Mouse (Mus musculus) adrenal gland, adult 18-20 months (tissue): ENCODE data around the gene Dnajc8. TPM values are rescaled to one million over a fixed set of nuclear protein-coding genes. Genes with fewer than 3 reads are reported as not detected.
"Not testable (repeated sequence)": the region's sequence is repeated elsewhere in the genome, so short reads cannot be mapped to it uniquely, and the experiment has no call there.

ENCODE experiments used
- DNase-seq, 2 experiments: peaks; one replicate each; pipeline ENCODE4 v3.0.0; 2021 to 2022; ENCODE audit warnings: low spot score in 2 of 2
- total RNA-seq, 2 experiments: library from RNA; stranded (reverse); gene quantifications; 1 replicate in 1 of 2; 2 replicates in 1 of 2; pipeline ENCODE4 v1.2.3; 2021

Dnajc8 gene
- total RNA-seq, 2 experiments from 2014 or later = 73.1 to 97.9 TPM

DNA sequence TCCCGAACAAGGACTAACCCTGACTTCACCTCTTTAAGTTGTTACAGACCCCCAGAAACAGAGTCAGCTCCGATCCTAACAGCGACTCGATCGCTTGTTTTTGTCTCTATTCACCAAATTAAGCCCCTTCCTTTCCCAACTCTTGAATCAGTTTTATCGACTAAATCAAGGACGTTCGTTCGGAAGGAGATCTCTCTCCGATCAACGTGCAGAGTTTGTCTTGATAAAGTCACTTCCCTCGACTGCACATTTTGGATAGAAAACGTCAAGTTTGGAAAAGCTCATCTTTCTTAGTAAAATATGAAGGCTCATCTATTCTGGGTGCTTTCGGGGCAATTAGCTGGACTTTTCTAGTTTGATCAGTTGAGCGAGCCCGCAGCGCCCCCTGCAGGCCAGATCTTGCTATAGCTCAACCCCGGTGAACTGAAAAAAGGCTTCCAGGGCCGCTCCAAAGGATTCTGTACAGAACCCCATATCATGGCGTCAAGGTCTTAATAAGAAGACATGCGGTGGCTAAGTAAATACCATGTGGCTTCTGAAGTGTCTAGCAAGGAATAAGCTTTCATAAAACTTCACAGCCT lies 20.7 kb upstream of the Dnajc8 start:
- peak; percentile 88 for DNase-seq

DNA sequence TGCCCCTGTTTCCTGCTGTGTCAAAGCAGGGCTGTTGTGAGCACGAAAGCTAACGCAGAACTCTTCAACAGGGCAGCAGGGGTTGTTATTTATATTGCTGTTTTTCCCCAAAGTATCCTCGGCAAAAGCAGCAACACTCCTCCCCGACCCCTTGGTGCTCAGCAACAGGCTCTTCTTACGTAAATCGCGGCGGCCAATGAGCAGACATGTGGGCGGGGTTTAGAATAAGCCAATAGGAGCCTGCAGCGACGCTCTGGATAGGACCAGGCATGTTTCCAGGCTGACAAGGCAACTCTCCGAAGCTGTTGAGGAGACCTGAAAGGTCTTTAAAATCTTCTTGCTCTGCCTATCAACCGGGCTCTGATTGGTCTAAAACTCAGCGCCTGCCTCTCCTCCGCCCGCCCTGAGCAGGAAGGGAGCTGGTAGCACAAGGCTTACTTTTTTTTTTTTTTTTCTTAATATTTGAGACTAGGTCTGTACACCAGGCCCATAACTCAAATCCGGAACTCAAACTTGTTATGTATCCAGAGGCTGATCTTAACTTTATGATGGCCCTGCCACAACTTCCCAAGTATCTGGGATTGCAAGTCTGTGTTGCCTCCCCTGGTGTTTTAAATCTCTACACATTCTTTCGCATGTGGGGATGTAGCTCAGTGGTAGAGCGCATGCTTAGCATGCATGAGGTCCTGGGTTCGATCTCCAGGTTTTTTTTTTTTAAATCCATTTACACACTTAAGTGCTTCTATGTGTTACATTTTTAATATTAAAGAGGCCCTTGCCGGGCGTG lies 19.8 kb upstream of the Dnajc8 start:
- peak; percentile 73 to 74 for DNase-seq

- DNase-seq = no peak
These were observed 17.3 kb upstream of the Dnajc8 start for GRCm38 (mm10) chr4:132518066-132518465.

GRCm38 (mm10) chr4:132519188-132519587 lies 16.2 kb upstream of the Dnajc8 start:
- no peak for DNase-seq

GRCm38 (mm10) chr4:132524321-132524741 lies 11.0 kb upstream of the Dnajc8 start:
- no peak for DNase-seq

- no peak for DNase-seq
These were observed 10.5 kb upstream of the Dnajc8 start for GRCm38 (mm10) chr4:132524808-132525207.

DNA sequence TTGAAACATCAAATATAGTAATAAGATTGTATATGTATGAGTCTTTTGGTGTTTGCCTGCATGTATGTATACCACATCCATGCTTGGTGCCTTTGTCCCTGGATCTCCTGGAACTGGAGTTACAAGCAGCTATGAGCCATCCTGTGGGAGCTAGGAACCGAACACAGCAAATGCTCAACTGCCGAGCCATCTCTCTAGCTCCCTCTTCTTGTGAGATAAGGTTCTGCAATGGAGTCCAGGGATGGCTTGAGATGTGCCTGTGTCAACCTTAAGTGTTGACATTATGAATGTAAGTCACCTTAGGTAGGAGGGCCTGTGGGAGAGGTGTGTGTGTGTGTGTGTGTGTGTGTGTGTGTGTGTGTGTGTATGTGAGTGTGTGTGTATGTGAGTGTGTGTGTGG lies 8.7 kb upstream of the Dnajc8 start:
- no peak for DNase-seq

- no peak for DNase-seq
These were observed 7.3 kb upstream of the Dnajc8 start for GRCm38 (mm10) chr4:132527917-132528522.

- no peak for DNase-seq
These were observed 6.0 kb upstream of the Dnajc8 start for GRCm38 (mm10) chr4:132529344-132529743.

- no peak for DNase-seq
These were observed 5.1 kb upstream of the Dnajc8 start for GRCm38 (mm10) chr4:132530033-132530804.

DNA sequence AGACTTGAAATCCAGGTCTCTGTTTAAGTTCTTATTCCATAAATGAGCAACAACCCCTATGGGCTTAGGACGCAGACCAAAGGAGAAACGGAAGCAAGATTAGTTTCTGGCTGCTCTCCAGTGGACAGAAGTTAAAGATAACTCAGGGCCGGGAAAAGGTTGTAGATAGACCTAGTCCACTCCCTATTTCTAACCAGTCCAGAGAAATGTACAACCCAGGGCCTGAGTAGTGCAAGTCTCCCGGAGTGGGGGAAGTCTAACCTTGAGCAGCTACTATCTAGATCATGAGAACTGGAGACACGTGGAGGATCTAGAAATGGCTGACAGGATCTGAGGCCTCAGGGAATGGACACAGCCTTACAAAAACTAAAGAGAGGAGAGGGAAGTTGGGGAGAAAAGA lies 2.9 kb upstream of the Dnajc8 start:
- no peak for DNase-seq

DNA sequence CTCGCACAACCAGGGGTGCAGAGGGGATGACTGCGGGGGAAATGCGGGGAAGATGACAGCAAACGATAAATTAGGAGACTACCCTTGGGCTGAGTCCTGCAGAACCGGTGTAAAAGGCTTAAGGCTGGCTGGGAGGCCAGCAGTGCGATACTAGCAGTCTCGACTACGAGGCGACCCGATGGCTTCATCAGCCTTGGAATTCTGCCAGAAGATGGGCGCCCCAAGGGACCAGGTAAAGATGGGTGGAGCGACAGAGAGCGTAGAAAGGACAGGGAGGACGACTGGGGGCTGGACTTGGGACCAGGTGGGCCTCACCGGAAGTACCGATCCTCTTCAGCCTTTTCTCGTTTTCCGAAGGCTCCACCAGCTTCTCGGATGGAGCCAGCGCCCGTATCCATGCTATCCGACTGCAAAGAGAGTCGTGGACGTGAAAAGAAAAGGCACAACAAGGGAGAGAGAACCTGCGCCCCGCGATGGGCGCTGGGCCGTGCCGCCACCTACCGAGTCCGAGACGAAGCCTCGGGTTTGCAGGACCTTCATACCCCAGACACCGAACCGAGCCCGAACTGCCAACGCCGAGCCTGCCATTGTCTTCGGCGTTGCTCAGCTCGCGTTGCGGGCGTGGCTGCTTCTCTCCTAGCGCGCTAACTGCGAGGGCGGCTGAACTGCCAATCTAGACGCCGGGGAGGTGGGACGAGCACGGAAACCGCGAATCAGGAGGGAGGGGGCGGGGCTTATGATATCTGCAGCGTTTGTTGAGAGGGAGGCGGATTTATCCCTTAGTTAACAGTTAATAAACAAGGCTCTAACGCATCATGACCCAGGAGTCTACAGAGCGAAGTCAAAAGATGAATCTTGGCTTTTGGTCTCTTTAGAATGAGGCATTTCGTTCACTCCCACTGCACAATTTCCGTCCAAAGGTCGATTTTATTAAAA lies 2.1 kb upstream of the Dnajc8 start, which contains the start of gene Atpif1:
Gene Atpif1 (minus strand): TSS at position 679 of the 936 bp plus-strand sequence.
- DNase-seq = peak; percentile 80

- no peak for DNase-seq
These were observed 4.1 kb downstream of the Dnajc8 start for GRCm38 (mm10) chr4:132539481-132539880.

GRCm38 (mm10) chr4:132541413-132541812 lies 6.1 kb downstream of the Dnajc8 start:
- peak in 1 of 2 experiments; percentile 39 for DNase-seq

DNA sequence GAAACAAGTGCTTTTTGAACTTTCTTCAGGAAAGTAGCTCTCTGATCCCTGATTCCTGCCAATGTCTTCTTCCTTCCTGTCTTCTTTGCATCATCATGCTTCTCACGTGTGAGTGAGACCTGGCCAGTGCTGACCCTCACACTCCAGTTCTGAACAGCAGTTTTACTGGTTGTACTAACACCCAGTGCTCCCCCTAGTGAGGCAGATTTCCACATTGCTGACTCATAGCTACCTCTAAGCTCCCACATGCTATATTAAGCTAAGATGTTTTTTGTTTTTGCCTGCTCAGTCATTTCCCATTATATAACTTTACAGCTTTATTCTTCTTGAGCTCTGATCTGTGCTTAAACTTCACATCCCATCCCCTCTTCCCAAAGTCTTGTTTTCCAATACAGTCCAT lies 7.4 kb downstream of the Dnajc8 start:
- DNase-seq = no peak

GRCm38 (mm10) chr4:132545851-132546250 lies 10.5 kb downstream of the Dnajc8 start:
- DNase-seq = peak; percentile 58 to 72

GRCm38 (mm10) chr4:132554221-132554620 lies 18.9 kb downstream of the Dnajc8 start:
- no peak for DNase-seq

DNA sequence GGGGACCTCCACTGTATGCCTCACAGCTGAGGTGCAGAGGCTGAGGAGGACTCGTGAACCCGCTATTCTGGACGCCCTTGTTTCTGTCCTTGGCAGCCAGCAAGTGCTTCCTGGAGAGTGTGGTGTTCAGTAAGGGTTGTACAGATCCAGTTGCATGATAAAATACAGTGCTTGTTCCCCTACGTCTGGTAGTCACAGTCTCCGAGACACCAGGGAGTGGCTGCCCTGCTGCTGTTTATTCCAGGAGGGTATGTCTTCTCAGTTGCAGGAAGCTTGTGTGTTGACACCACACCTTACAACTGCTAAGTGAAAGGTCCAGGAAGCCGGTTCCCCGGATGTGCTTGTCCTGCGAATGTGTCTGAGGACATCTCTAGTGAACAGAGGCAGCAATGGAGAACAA lies 19.3 kb downstream of the Dnajc8 start:
- DNase-seq = no peak

DNA sequence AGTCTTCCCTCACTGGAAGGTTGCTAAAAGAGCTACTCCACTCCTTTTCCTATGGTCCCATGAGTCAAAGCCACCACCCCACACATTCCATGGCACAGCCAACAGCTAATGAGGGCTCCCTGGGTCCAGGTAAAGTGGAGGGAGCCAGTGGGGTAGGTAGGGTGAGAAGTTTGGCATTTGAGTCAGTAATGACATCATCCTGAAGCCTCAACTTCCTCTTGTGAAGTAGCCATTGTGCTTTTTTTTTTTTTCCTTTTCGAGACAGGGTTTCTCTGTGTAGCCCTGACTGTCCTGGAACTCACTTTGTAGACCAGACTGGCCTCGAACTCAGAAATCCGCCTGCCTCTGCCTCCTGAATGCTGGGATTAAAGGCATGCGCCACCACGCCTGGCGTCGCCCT lies 20.2 kb downstream of the Dnajc8 start:
- not testable (repeated sequence) for DNase-seq

- no peak for DNase-seq
These were observed 27.9 kb downstream of the Dnajc8 start for GRCm38 (mm10) chr4:132563261-132563660.
